Mouse (Mus musculus) spleen, postnatal 36 days (tissue): ENCODE measurements around the gene Styx.

Source experiments
- DNase-seq, 2 experiments: peaks; one replicate each; pipeline ENCODE4 v3.0.0; 2022; ENCODE audit warnings: low spot score in 2 of 2, mixed read lengths in 1 of 2

Styx gene

DNA sequence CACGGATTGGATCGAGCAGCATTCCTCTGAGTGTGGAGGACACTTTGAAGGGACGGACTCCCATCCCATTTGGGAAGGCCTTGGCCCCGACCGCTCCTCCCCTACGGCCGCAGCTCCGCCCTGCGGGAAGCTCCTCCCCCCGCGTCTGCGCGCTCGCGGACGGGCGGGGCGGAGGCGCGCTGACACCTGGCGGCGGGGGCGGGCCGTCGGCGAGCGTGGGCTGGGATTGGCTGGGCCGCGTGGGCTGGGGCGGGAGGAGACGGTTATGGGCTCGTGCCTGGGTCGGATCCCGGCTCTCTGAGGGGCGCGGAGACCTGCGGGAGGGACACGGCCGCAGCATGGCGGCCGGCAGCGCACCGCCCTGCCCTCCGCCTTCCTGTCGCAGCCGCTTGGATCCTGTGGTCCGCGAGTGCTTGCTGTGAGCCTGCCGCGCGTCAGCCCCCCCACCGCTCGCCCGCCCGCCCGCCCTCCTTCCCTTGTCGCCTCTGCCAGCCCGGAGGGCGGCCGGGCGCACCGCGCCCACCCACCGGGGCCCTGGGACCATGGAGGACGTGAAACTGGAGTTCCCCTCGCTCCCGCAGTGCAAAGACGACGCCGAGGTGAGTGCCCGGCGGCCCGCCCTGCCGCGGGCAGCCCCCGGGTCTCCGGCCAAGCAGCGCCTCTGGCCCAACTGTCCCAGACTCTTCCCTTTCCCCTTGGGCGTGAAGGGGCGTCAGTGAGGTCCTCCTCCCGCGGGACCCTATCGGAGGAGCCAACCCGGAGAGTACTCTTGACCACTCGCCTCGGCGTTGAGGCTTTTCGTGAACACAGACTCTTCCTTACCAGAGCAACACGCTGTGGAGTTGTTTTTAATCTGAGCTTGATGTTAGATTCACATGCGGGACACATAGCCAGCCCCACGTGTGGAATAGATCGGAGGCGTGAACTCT lies at the start of gene Styx:
TSS of gene Styx (plus strand) at position 163 of the 929 bp plus-strand sequence.
- DNase-seq: peak; percentile 95

DNA sequence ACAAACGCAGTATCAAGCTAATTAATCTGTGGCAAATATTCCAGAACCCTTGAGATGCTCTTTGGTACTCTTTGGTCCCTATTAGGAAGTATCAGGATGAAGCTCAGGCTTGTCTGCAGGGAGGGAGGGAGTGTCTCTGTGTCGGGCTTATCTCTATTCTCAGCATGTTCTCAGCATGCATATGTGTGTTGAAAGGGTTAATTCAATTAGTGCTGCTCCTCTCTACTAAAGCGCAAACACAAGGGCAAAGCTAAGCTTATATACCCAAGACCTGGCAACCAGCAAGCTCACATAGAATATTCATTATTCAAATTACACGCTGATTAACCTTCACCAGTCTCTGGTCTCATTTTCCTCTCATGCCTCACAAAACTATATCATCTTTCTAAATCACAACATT lies 47.0 kb upstream of the Styx start:
- DNase-seq: no peak

DNA sequence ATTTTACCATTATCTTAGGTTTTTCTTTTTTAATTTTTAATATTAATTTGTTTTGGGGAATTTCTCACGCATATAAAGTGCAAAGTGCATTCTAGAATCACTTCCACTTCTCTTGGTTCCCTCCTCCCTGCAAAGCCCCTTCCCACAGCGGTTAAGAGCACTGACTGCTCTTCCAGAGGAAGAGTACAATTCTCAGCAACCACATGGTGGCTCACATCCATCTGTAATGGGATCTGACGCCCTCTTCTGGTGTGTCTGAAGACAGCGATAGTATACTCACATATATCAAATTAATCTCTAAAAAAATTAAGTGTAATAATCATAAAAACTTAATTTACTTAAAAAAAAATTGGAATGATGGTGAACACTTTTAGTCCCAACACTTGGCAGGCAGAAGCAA lies 46.5 kb upstream of the Styx start:
- no peak for DNase-seq

DNA sequence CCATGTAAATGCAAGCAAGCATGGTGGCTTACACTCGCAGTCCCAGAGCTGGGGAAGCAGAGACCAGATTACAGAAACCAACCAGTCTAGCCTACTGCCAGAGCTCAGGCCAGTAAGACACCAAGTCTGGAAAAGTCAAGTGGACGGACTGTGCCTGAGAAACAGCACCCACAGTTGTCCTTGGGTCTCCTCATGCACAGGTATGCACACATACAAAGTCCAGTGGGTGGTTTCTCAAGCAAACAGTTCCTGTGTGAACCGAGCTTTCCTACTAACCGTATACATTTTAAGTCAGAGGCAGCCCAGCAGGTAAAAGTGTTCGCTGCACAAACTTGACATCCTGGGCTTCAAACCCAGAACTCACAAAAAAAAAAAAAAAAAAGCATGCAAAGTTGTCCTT lies 45.0 kb upstream of the Styx start:
- DNase-seq: no peak

DNA sequence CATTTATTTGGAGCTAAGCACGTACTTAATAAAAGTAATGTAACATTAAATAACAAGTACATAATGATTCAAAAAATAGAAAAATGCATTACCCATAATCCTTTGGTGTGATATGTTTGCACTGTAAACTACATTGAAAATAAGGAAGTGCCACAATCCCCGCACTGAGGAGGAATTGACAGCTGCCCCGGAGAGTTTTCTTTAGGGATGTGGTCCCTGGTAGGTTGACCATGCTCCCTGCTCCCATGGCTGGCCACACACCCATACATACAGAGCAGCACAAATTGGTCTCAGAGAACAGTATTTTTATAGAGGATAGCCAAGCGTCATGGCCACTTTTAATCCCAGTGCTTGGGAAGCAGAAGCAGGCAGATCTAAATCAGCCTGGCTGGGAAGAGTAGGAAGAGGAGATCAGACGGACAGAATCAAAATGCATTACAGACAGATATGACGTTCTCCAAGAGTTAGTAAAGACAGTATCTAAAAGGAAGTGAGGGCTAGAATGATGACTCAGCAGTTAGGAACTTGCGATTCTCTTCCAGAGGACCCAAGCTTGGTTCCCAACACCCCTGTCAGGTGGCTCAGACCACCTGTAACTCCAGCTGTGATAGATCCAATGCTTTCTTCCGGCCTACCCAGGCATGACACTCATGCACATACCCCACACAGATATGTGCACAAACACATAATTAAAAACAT lies 43.1 kb upstream of the Styx start:
- no peak for DNase-seq

DNA sequence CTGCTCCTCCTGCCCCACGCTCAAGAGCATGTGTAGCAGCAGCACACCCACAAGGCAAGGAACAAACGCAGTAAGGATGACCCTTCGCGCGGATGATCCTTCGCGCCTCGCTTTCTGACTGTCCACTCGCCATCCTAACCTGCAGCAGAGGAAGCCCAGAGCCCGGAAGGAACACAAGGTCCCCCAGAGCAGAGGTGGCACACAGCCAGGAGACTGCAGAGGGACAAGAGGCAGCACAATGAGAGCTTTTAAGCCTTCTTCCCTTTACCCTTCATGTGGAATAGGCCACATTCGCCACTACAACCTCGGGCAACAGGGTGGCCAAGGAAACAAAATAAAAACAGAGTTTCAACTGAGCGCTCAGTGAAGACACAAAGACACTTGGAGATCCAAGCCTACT lies 41.2 kb upstream of the Styx start:
- DNase-seq: no peak

DNA sequence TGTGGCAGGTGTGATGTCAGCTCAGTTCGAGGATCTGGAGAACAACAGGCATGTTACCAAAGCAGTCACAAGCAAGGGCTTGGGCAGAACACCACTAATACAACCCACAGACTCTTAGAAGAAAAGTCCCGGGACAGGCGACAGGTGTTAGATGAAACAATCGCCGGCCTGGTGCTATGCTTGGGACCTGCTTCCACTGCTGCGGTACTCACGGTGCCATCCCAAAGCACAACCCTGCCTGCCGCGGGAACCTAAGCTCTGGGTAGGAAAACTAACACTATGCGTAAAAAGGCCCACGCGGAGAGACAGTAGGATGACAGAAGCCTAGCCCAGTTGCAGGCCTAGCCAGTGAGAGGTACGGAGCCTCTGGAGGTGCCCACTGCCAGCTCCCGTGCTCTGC lies 40.8 kb upstream of the Styx start:
- no peak for DNase-seq

DNA sequence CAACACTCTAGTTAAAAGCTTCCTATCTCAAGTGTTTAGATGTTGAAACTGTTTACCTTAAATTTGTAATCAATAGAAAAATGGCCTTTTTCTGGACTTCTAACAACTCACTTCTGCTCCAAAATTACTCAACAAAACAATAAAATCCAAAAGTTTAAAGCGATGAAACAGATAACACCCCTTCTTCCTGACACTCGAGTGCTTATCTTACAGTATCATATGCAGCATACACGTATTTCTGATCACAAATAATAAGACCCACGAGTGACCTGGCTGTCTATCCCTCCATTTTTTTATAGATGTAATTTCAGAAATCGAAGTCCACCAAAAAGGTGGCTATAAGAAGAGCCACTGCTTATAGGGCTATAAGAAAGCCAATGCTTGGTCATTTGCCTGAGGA lies 34.0 kb upstream of the Styx start:
- no peak for DNase-seq

DNA sequence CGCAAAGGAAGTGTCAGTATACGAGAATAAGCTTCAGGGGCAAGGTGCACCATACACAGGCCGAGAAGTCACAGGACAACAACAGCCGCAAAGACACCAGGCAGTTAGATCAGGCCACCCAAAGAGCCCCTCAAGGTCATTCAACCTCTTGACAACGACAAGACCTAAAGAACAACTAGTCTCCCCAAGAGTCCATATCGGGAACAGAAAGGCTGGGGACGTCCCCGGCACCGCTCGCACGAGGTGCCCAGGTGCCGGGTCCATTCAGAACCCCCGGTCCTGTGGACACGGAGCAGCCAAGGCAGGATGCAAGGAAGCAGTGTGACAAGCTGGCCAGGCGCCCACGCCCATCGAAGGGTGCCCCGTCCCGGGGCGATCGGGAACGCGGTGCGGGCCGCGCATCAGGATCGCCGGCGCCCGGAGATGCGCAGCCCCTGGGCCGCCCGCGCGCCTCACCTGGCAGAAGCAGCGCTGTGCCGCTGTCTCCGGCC lies 32.9 kb upstream of the Styx start:
- DNase-seq: peak in 1 of 2 experiments; percentile 16

DNA sequence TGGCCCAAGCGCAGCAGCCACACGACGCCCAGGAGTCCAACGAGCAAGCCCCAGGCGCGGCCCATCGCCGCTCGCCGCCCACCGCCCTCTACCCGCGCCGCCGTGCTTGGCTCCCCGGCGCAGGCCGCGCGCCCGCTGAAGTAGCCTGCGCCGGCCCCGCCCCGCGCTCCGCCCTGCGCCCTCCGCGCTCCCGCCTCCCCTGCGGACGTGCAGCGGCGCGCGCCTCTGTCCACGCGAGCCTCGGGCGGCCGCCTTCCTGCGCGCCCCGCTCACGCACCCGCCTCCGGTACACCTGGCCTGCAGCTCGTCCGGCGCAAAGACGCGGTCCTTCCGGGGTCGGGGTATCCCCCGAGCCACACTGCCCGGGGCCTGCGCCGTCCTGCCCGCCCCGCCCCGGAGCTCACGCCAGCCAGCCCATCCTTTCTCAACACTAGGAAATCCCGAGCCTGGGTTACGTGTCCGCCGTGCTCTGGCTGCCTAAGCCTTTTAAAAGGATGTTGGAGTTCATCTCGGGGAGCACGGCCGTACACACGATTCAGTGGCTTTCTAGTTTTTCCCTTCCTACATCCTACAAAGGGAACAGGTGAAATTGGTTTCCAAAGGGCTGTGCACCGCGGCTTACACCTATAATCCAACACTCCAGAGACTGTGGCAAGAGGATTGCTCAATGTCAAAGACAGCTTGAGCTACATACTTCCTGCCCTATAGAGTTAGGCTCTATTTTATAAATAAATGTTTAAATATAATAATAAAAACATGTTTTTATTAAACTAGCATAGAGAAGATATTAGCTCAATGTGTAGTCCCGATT lies 32.3 kb upstream of the Styx start, which contains the start of gene Ero1l:
TSS of gene Ero1l (minus strand) at position 346 of the 811 bp plus-strand sequence.
- DNase-seq: peak; percentile 79 to 81

DNA sequence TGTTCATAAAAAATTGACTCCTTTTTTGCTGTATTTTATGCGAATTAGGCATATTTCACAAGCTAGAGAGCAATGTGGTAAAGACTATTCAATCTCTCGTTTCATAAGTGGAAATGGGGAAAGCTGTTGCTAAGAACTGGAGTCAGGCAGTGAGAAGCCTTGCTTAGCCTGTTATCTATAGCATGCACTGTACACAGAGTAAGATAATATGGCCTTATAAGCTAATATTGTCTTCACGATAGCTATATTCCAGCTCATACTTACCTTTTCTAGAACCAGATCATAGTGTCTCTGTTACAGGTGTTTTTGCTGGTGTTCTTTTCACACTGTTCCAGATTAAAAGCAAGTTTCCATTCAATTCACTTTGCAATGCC lies 31.7 kb upstream of the Styx start:
- no peak for DNase-seq

DNA sequence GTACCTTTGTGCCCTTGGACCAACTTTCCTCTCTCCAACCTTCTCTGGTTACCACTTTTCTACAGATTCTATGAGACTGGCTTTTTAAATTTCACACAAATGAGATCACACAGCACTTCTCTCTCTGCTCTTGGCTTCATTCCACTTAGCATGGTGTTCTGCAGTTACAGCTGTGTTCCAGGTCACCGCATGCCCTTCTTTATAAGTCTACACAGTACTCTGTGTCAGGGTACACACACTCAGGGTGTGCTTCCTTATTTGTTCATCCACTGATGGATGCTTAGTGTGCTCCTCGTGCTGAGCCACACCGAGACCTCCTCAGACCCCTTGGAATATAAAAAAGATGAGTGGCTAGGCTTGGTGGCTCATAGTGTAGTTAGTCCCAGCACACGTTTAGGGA lies 30.8 kb upstream of the Styx start:
- no peak for DNase-seq

DNA sequence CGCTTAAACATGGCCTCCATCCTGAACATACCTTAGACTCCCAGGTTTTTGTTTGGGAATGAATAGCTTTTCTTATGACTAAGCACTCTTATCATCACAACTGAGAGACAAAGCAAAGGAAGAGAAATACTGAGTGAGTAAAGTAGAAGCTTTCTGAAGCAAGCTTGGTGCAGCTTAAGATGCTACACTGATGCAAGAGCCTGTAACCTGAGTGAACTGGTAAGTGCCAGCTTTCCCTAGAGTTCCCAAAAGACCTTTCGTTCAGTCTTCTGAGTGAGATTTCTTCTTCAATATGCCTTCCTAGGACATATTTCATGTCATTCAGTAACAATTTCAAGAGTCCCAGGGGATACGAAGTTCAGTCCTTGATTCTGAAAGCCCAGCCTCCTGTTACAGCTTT lies 29.8 kb upstream of the Styx start:
- DNase-seq: no peak

DNA sequence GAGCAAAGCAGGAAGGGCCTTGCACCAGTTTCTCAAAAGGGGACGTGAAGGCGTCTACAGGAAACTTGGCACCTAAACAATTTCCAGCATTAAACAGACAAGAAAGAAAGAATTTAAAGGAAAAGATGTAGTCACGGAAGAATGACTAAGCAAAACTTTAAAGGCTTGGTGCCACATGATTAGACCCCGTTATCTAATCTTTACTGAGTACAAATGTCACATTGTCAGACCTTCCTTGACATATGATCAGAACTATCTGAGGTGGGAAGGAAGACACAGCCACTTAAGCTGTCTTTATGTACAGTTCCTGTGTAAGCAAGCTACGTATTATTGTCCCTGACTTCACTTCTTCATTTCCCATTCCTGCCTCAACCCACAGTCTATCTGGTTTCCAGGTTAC lies 29.3 kb upstream of the Styx start:
- no peak for DNase-seq

DNA sequence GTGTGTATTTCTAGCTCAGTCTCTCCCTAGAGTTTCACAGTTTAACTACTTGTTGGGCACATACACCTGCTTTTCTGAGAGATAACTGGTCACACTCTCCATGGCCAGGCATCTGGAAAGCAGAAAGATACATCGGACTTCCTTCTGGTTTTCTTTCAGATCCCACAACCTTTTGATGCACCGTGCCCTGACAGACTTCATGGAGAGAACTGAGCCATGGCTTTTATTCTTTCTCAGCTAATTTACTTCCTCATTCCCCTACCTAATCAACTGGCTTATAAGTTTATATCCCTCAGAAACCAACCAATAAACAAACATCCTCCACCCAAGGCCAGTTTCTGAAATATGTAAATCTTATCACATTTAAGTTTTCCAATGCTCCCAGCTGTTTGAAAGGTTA lies 28.4 kb upstream of the Styx start:
- no peak for DNase-seq

DNA sequence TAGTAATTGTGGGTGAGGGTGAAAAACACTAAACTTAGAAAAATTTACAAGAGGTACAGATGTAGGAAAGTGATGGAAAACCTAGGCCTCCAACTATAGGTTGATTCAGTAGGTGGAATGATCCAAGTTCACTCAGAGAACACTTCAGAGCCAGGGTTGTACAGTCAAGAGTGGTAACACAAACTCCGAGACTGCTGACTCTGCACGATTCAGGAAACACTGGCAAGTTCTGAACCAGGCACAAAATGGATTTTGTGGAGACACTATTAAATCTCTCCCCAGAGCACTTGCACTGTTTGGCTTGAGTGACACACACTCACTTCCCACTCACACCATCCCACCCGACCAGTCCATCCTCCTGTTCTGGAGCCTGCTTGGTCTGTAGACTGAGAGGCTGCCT lies 27.6 kb upstream of the Styx start:
- no peak for DNase-seq

DNA sequence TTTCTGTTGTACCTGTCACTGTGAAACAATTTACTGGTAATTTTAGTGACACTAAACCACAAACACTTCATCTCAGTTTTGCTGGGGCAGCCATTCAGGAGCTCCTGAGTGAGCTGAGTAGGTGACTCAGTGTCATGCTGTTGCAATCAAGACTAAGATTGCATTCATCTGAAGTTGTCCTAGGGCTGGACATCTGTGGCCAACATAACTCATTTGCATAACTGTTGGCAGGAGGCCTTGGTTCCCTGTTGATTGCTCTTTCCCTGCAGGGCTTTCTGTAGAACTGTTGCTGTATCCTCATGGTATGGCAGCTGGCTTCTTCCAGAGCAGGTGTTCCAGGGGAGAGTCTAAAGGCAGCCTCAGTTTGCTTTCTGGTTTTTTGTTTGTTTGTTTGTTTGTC lies 25.4 kb upstream of the Styx start:
- DNase-seq: no peak

DNA sequence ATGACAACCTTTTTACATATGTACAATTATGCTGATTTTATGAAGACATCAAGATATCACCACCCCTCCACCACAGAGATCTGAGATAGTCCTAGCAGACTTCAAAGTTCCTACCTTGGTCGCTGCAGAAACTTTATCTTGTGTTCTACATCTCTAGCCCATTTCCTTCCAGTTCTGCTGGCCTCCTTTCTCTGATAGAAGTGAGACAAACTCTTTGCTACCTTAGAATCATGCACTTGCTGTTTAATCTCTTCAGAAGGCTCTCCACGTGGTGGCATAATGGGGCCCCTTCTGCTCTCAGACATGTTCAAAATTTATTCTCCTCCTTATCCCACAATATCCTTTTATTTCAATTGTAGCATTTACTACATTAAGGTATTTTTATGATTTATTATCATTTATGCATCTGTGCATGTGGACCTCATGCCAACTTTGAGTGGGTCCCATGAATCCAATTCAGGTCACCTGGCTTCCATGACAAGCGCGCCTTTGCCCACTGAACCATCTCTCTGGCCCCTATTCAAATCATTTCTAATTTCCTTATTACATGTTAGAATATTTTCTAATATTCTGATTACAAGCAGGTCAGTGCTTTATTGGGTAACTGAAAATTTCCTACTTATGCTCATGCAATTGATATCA lies 22.7 kb upstream of the Styx start:
- no peak for DNase-seq

DNA sequence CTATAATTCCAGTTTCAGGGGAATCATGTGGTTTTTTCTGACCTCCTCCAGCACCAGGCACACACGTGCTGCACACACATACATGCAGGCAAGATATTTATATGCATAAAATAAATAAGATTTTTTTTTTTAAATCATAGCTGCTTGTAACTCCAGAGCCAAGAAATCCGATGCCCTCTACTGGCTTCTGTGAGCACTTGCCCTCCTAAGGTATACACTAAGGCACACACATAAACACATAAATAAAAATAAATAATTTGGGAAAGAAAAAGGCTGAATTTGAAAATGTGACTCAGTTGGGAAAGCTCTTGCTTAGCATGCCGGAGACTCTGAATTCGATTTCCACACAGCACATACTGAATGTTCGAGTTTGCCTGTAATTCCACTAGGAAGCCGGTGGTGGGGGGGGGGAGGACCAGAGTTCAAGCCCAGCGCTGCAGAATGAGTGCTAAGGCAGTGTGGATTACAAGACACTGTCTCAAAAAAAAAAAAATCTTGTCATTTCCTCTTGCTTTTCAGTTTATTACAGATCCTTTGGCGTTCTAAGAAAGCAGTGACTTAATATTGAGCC lies 21.8 kb upstream of the Styx start:
- peak in 1 of 2 experiments; percentile 13 for DNase-seq

DNA sequence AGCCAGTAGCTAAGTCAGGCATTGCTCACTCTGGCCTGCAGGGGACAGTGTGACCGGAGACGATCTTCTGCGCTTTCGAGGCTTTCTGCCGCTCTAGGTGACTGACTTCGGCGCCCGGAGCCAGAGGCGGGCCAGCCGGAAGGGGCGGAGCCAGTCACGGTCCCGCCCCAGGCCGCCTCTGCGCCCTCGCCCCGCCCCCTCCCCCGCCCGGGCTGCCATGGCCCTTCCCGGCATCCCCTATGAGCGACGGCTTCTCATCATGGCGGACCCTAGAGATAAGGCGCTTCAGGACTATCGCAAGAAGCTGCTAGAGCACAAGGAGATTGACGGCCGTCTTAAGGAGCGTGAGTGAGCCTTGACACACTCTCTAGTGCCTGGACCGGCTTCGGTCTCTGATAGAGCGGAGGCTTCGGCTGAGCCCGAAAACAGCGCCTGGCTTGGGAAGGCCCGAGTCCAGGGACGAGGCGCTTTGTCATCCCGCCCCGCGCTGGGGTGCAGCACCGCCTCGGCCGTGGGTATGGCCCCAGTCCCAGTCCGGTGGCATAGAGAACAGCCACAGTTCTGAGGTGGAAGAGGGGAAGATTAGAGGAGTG lies 21.2 kb upstream of the Styx start, which contains the start of gene Psmc6:
TSS of gene Psmc6 (plus strand) at position 200 of the 593 bp plus-strand sequence.
- peak; percentile 91 to 92 for DNase-seq
